Mouse (Mus musculus) liver, adult 2 months (tissue): ENCODE results near the gene Gbp4.

ENCODE experiments used
- CTCF ChIP-seq: fragments of 200-500 bp; IDR thresholded peaks from 2 replicates; pipeline ENCODE4 v1.5.1; 2011; ENCODE audit warnings: low read depth, low read length, control low read depth
- POLR2A ChIP-seq: fragments of 200-500 bp; IDR thresholded peaks from 2 replicates; pipeline ENCODE4 v1.6.1; 2011; ENCODE audit warnings: low read length, control low read depth; ENCODE audit not compliant: insufficient read depth; ENCODE audit errors: extremely low read depth

- TF ChIP-seq CTCF: no peak
- TF ChIP-seq POLR2A: no peak
Measured at GRCm38 (mm10) chr5:105113656-105114055, 25.7 kb downstream of the Gbp4 start.
